Mouse (Mus musculus) testis, adult 2 months (tissue): Measurements from ENCODE around the gene Slc39a11.

Source experiments
- CTCF ChIP-seq: fragments of 200-500 bp; IDR thresholded peaks from 2 replicates; pipeline ENCODE4 v1.5.1; 2012; ENCODE audit warnings: low read depth, mild to moderate bottlenecking, inconsistent platforms, low read length, moderate library complexity; ENCODE audit not compliant: control insufficient read depth, insufficient read depth, insufficient replicate concordance
- POLR2A ChIP-seq: fragments of 200-500 bp; IDR thresholded peaks from 2 replicates; pipeline ENCODE4 v1.6.1; 2012; ENCODE audit warnings: low read depth, mild to moderate bottlenecking, inconsistent platforms, low read length, moderate library complexity; ENCODE audit not compliant: control insufficient read depth

DNA sequence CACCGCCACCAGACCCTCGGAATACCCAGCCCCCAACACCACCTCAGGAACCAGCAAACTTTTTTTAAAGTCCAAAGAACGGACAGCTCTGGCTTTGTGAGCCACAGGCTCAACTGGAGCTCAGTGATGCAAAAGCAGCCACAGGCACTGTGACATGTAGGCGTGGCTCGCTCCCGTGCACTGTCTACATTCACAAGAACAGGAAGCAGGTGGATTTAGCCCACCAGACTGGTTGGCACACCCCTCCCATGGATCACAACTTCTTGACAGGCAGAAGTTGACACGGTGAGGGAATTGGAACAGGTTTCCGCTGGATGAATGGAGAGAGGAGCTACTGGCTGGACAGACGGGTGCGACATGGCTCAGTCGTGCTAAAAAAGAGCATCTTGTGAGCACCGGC lies 93.7 kb downstream of the Slc39a11 start:
- TF ChIP-seq POLR2A (no peak), CTCF (no peak)
